Mouse (Mus musculus) spleen, adult 2 months (tissue): Measurements from ENCODE around the gene Ubl4b. TPM values are rescaled to one million over a fixed set of nuclear protein-coding genes. Genes with fewer than 3 reads are reported as not detected.

Experiments used
- DNase-seq, 2 experiments: peaks; one replicate each; pipeline versions ENCODE4 v3.0.0 to v3.0.0-alpha.2; 2012 to 2021; ENCODE audit warnings: low spot score in 2 of 2, low read depth in 1 of 2
- H3K27ac ChIP-seq: fragments of 200-500 bp; 2 replicates; pipeline ENCODE4 v1.5.1; 2012; ENCODE audit warnings: low read length, inconsistent platforms; ENCODE audit not compliant: insufficient read depth
- H3K27me3 ChIP-seq: fragments of 200-500 bp; 2 replicates; pipeline ENCODE4 v1.6.1; 2012; ENCODE audit warnings: mild to moderate bottlenecking, moderate library complexity, low read length, inconsistent platforms; ENCODE audit not compliant: control insufficient read depth, insufficient read depth
- H3K36me3 ChIP-seq: fragments of 200-500 bp; 2 replicates; pipeline ENCODE4 v1.6.1; 2012; ENCODE audit warnings: mild to moderate bottlenecking, low read length, inconsistent platforms; ENCODE audit not compliant: control insufficient read depth, insufficient read depth
- H3K4me1 ChIP-seq: fragments of 200-500 bp; 2 replicates; pipeline ENCODE4 v1.6.1; 2011; ENCODE audit warnings: inconsistent platforms; ENCODE audit not compliant: control insufficient read depth, insufficient read depth, insufficient read length
- H3K4me3 ChIP-seq: fragments of 200-500 bp; 2 replicates; pipeline ENCODE4 v1.5.1; 2011; ENCODE audit warnings: mild to moderate bottlenecking, inconsistent platforms; ENCODE audit not compliant: insufficient read depth, insufficient read length; ENCODE audit errors: extremely low read depth
- CTCF ChIP-seq: fragments of 200-500 bp; IDR thresholded peaks from 2 replicates; pipeline ENCODE4 v1.5.1; 2011; ENCODE audit warnings: mild to moderate bottlenecking, inconsistent platforms; ENCODE audit not compliant: insufficient read depth, insufficient read length, insufficient replicate concordance; ENCODE audit errors: extremely low read depth
- POLR2A ChIP-seq: fragments of 200-500 bp; IDR thresholded peaks from 2 replicates; pipeline ENCODE4 v1.6.1; 2011; ENCODE audit warnings: low read depth, low read length, inconsistent platforms
- WGBS: fragments of 180-500 bp; shearing (Covaris S2); methylation state at CpG from one replicate; pipeline ENCODE4 v1.1.7; 2018; 5-methylcytosine and 5-hydroxymethylcytosine counted together
- polyA plus RNA-seq: library from polyadenylated mRNA; depleted of rRNA; stranded (reverse); fragments of >200 nt; gene quantifications from 2 replicates; pipeline ENCODE4 v1.2.3, GENCODE M21; 2012

Ubl4b gene
- polyA plus RNA-seq, 1 experiment: not detected

- TF ChIP-seq POLR2A: no peak
- TF ChIP-seq CTCF: no peak
- DNase-seq: no peak
- Histone ChIP-seq H3K27me3 (peaks cover 8% of the 10 kb centered on the region; the same call in 1 of the 2 replicates), H3K36me3 (no peaks in the 10 kb centered on the region), H3K4me3 (no peak overlapping the region), H3K27ac (no peak overlapping the region), H3K4me1 (no peaks in the 10 kb centered on the region)
- 4% methylated on average over 65 of the region's 65 CpGs for WGBS
Observed at GRCm38 (mm10) chr3:107582875-107583767, 28.2 kb upstream of the Ubl4b start.

DNA sequence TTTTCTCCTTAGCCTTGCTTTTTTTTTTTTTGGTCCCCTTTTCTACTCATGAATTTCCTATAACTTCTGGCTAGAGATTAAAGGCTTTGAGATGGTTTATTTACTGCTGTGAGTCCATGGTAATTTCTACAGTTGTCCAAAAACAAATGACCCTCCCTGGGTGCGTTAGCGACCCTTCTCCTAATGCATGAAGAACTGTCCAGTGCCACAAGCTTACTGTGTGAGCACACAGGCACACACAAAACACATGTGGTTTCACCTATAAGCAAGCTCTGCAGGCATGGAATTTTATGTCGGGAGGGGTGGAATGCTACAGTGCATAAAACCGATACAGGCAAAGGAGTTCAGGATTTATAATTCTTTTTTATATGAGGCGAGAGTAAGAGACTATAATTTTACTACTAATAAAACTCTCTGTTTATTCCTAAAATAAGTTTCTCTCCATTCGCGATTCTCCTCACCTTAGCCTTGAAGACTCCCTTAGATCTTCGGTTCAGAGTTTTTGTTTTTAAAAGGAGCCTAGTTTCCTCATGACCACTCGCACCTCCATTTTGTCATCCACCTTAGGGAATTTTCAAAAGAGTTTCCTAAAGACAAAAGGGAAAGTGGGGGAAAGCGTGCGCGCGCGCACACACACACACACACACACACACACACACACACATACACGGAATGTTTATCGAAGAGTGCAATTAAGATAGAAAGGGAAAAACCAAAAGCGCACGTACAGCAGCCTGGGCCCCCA lies 27.4 kb upstream of the Ubl4b start:
- Histone ChIP-seq H3K27me3 (peaks cover 8% of the 10 kb centered on the region; the same call in 1 of the 2 replicates), H3K27ac (no peak overlapping the region), H3K4me1 (no peaks in the 10 kb centered on the region), H3K36me3 (no peaks in the 10 kb centered on the region), H3K4me3 (no peak overlapping the region)
- 7% methylated on average over 18 of the region's 18 CpGs for WGBS
- TF ChIP-seq POLR2A: no peak
- DNase-seq: no peak

DNA sequence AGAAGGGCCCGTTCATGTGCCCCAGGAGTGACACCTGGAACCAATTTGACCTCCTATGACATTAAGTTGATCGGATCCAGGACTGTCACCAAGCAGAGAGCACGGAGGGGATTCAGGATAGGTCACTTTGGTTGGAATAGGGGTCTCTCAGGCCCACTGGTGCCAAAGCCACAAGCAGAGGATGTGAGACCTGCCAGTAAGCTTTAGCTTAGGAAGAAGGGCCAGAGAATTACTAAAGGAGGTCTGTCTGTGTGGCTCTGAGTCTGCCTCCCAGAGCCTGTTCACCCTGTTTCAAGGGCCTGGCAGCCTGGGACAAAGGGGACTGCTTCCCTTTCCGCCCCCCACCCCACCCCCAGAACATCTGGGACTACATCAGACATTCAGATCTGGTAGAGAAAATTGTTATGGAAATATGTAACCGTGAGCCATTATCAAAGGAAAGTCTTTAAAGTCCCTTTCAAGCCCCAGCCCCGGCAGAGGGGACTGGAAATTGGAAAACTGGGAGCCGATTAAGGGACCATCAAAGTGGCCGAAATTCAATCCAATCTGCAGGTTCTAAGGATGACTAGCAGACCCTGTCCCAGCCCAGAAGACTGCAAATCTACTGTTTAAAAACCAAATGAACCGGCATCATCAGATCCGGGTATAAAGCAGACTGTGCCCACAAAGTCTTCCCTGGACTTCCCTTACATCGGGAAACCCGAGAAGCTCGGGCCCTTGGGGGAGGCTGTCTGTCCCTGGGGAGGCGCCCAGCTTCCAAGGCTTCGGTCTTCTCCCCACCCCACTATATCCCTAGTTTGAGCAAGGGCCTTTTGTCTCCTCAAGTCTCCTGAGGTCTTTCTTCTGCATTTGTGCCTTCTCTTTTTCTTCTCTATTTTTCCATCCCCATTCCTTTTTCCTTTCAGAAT lies 26.5 kb upstream of the Ubl4b start:
- Histone ChIP-seq H3K27me3 (peaks cover 8% of the 10 kb centered on the region; the same call in 1 of the 2 replicates), H3K4me3 (no peak overlapping the region), H3K4me1 (no peaks in the 10 kb centered on the region), H3K36me3 (no peaks in the 10 kb centered on the region), H3K27ac (no peak overlapping the region)
- WGBS: 12% methylated on average over 15 of the region's 15 CpGs
- TF ChIP-seq POLR2A: no peak
- TF ChIP-seq CTCF: no peak
- DNase-seq: no peak

GRCm38 (mm10) chr3:107579466-107579865 lies 24.6 kb upstream of the Ubl4b start:
- no peak overlapping the region for H3K27ac ChIP-seq
- no peaks in the 10 kb centered on the region for H3K36me3 ChIP-seq
- peaks cover 6% of the 10 kb centered on the region; the same call in 1 of the 2 replicates for H3K27me3 ChIP-seq
- H3K4me1 ChIP-seq: no peaks in the 10 kb centered on the region
- TF ChIP-seq CTCF (peak; percentile 18; the same call in 1 of the 2 replicates), POLR2A (no peak)
- peak; percentile 7 to 33 for DNase-seq
- WGBS: 7% methylated on average over 4 of the region's 4 CpGs
- H3K4me3 ChIP-seq: no peak overlapping the region

DNA sequence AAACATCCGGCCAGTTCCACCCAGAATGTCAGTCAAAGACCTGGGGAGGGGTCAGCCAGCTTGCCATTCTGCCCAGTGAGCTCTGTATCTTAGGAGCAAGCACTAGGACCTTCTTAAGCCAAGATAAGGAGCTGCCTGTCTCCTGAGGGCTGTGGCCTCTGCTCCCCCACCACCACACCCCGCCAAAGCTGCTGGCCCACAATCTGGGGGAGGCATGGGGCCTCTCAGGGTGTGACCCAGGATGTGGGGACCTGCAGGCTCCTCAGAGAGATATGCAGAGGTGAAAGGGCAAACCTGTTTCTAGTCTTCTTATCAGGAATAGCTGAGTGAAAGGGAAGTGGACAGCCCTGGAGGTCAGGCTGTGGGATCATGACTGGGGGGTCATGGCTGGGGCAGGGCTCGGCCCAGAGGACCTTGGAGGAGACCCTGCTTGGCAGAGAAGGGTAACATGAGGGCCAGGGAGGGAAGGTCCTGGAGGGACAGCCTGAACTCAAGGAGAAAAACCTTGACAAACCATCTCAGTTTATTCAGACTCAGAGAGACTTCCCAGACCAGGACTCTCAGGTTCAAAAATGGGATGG lies 23.0 kb upstream of the Ubl4b start:
- no peak for DNase-seq
- Histone ChIP-seq H3K4me1 (no peaks in the 10 kb centered on the region), H3K27me3 (peaks cover 6% of the 10 kb centered on the region; the same call in 1 of the 2 replicates), H3K36me3 (no peaks in the 10 kb centered on the region), H3K4me3 (no peak overlapping the region), H3K27ac (no peak overlapping the region)
- 46% methylated on average over 3 of the region's 3 CpGs for WGBS
- TF ChIP-seq POLR2A (no peak), CTCF (no peak)

GRCm38 (mm10) chr3:107576807-107577206 lies 21.9 kb upstream of the Ubl4b start:
- 56% methylated on average over 3 of the region's 3 CpGs for WGBS
- H3K36me3 ChIP-seq: no peaks in the 10 kb centered on the region

More at GRCm38 (mm10) chr3:107576807-107577206, 21.9 kb upstream of the Ubl4b start:
- no peak for TF ChIP-seq CTCF
- TF ChIP-seq POLR2A: no peak
- no peak for DNase-seq
- Histone ChIP-seq H3K4me1 (no peaks in the 10 kb centered on the region), H3K4me3 (no peak overlapping the region), H3K27me3 (0 out of 2 replicates have a peak, but pooled peaks cover 4% of the 10 kb centered on the region), H3K27ac (no peak overlapping the region)
